Mouse (Mus musculus) brain, embryonic 18.5 days (tissue): ENCODE data around the gene Txnrd2.

Experiments used
- DNase-seq: peaks from one replicate; pipeline ENCODE4 v3.0.0-alpha.2; 2012; ENCODE audit warnings: low read depth, low spot score

The Txnrd2 gene

GRCm38 (mm10) chr16:18393595-18393994 lies 32.6 kb upstream of the Txnrd2 start:
- no peak for DNase-seq

DNA sequence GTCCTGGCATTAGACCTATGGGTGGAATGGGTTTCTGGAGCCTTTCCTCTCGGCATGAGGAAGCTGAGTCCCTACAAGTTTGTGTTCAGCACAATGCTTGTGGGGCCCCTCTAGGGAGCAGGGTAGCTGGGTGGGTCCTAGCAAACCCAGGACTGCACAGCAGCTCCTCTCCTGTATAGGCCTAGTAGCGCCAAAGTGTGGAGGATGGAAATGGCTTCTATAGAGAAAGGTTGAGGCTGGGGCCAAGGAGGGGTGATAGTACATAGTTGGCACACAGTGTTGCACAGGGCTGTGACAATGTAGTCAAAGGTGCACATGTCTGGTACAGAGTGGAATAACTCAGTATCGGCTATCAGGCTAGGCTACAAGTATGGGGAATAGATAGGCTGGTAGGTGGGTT lies 32.1 kb upstream of the Txnrd2 start:
- no peak for DNase-seq

DNA sequence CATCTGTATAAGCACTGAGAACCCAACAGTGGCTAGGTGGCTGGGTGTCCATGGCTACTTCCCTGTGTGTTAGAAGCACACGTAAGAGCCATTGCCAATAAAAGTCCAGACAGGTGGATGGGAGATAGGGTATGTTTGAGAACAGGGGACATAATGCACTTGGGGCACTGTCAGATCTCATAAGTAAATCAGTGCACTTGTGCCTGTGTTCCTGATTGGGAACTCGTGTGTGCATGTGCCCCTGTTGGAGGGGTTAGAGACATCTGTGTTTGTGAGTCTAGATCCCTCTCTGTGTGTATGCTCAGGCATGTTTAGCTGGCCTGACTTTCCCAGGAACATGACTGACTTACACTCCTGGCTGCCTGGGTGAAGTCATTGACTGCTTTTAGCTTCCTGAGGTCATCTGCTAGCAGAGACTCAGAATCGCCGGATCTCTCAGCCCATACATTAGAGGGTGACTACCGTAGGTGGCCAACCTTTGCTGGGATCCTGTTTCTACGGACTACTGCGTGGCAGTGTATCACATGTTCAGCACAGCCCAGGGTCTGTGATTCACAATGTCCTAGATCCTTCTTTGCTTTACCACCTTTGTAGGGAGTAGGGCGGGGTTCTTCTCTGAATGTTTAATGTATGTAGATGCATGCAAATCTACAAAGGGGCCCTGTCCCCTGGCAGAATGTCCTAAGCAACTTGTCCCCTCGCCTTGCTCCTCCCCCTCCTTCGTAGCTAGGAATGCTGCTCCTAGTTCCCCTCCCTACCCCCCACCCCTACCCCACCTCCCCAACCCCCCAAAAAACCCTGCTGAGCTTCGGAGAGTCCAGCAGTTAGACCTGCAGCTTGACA lies 31.2 kb upstream of the Txnrd2 start:
- no peak for DNase-seq

GRCm38 (mm10) chr16:18395620-18396036 lies 30.6 kb upstream of the Txnrd2 start:
- no peak for DNase-seq

- DNase-seq: no peak
Observed at GRCm38 (mm10) chr16:18396201-18396600, 30.0 kb upstream of the Txnrd2 start.

DNA sequence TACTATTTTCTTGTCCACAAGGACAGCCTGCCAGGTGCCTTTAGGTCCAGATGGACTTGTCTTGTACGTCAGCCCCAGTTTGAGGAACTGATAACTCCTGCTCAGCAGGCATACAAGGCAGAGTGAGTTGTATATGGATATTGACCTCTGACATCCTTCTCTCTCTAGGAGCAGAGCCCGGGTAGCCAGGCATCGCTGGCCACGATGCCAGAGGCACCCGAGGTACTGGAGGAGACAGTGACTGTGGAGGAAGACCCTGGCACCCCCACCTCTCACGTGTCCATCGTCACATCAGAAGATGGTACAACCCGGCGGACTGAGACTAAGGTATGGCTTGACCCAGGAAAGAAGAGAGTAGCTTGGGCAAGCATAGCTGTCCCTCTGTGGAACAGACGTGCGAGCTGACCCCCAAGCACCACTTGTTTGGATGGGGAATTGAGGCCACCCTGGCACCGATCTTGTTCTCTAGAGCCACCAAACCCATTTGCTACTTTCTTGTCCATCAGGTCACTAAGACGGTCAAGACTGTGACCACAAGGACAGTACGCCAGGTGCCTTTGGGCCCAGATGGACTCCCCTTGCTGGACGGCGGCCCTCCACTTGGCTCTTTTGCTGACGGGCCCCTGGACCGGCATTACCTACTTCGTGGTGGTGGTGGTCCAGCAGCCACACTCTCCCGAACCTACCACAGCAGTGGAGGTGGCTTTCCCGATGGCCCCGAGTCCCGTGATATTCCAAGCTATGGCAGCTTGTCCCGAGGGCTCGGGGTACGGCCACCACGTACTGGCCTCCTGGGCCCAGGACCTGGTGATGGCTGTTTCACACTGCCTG lies 29.2 kb upstream of the Txnrd2 start:
- DNase-seq: no peak

DNA sequence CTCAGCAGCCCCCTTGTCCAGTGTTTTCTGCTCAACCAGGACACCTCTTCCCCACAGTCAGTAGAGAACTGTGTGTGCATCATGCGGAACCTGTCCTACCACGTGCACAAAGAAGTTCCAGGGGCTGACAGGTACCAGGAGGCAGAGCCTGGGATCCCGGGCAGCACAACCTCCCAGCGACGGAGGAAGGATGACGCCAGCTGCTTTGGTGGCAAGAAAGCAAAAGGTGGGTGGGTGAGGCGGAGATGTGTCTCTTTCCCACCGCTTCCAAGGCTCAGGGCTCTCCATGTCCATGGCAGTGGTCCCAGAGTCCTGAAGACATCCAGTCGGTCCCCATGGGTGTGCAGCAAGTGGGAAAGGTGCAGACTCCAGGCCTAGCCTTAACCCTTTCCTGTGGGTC lies 26.2 kb upstream of the Txnrd2 start:
- DNase-seq: no peak

DNA sequence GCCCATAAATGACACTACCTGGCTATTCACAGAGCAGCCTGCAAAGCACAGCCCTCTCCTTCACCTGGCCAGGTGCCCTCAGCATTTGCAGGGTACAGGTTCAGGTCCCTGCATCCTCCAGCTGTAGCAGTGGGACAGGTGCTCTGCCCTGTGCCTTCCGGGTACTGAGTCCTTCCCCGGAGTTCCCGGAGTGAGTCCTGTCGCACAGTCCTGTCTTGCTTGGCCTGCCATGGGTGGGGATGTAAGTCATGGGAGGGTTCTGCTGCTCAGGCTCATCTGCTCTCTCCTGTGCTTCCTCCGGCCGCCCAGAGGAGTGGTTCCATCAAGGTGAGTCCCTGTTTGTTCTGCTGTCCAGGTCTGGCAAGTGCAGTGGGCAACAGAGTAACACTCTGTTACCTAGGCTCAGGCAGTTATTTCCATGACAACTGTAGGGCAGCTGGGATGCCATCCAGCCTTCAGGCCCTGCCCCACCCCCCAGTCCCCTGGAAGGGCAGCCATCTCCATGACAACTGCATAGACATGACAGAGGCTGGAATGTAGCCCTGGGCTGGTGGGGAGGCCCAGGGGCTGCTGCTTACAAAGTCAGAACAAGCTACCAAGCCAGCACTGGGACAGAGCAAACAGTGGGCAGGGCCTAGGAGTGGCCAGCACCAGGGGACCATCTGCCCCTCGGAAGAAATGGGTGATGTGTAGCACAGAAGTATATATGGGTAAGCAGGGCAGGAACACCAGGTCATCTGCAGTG lies 25.5 kb upstream of the Txnrd2 start:
- DNase-seq: no peak

- no peak for DNase-seq
Observed at GRCm38 (mm10) chr16:18403285-18403684, 22.9 kb upstream of the Txnrd2 start.

- no peak for DNase-seq
Observed at GRCm38 (mm10) chr16:18405091-18405854, 20.9 kb upstream of the Txnrd2 start.

DNA sequence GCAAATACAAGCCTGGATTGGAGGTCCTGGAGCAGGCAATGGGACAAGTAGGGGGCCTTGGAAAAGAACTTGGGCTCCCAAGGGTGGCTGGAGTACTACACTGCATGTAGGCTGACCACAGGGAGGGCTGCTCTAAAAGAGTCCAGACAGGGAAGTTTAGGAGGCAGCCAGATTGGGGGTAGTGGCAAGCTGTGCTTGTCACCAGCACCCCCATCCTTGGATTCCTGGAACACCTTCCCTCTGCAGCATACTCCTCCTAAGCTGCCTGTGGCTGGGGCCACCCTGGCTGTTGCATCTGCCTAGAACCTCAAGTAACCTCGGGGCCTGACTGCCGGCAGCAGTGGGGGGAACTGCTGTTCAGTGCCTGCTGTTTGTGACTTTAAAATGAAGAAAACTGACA lies 20.3 kb upstream of the Txnrd2 start:
- DNase-seq: no peak

DNA sequence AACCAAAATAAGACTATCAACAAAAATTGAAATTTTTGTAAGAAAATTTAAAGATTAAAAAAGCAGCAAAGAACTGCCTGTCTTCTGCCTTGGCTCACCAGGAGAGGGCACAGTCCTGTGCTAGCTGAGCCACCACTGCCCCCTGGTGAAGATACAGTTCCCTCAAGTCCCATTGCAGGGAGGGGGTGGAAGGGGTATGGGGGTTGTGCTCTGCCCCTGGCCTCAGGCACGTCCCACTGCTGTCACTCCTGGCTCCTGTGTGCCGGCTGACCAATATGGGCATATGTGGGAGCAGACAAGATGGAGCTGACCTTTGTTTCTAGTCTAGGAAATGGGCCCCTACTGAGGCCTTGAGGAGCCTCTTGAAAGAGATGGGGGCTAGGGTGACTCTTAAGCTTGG lies 19.9 kb upstream of the Txnrd2 start:
- no peak for DNase-seq

- DNase-seq: no peak
Observed at GRCm38 (mm10) chr16:18407912-18408311, 18.3 kb upstream of the Txnrd2 start.

DNA sequence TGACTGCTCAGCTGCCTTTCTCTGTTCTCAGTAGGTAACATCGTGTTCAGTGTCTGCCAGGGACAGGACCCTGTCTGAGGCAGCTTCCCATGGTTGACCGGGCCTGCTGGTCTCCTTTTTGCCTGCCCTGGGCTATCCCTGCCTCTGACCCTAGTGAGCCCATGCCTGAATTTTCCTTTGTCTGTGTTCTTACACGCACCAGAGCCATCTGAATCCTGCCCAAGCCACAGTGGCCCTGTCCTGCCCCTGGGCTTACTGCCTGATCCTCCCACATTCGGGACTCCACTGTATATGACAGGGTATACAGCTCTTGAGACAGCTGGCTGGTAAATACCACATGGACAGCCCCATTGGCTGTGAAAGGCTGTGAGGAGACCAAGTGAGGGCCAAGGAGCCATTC lies 16.4 kb upstream of the Txnrd2 start:
- DNase-seq: no peak

DNA sequence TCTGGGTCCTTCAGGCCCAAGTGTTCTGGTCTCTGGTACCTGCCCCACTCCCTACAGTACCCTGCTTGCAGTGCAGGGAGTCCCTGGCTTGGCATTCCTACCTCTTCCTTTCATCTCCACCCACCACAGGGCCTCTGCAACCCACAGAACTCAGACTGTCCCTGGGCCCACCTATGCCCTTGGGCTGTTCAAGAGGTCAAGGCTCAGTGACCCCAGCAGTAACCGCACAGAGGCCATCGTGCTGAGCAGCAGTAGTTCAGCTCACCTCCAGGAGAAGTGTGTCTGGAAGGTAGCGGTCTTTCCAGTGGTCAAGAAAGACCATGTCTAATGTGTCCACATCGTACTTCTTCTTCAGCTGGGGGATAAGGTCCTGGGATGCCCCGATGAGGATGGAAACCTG lies 15.8 kb upstream of the Txnrd2 start:
- DNase-seq: no peak

DNA sequence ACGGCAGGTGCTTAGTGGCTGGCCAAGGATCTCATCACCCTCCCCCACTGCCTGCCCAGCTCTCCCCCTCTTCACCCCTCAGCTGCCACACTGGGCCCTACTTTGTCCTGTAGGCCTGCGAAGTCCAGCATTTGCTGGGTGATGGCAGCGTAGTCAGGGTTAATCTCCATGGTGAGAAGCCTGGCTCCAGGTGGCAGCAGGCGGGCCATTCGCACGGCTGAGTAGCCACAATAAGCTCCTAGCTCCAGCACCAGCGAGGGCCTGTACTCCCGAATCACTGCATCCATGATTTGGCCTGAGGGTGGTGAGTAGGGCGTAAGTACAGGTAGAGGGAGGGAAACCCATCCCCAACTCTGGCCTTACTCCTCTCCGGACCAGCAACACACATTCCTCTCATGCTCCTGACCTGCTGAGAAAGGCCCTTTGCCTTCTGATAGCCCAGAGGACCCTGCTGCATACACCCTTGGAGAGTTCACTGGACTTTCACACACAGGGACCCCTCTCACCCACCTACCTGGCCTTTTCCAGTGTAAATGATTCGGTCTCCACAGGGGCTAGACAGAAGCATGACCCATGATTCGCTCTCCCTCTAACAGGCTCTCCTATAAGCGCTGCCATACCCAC lies 15.0 kb upstream of the Txnrd2 start:
- DNase-seq: no peak

DNA sequence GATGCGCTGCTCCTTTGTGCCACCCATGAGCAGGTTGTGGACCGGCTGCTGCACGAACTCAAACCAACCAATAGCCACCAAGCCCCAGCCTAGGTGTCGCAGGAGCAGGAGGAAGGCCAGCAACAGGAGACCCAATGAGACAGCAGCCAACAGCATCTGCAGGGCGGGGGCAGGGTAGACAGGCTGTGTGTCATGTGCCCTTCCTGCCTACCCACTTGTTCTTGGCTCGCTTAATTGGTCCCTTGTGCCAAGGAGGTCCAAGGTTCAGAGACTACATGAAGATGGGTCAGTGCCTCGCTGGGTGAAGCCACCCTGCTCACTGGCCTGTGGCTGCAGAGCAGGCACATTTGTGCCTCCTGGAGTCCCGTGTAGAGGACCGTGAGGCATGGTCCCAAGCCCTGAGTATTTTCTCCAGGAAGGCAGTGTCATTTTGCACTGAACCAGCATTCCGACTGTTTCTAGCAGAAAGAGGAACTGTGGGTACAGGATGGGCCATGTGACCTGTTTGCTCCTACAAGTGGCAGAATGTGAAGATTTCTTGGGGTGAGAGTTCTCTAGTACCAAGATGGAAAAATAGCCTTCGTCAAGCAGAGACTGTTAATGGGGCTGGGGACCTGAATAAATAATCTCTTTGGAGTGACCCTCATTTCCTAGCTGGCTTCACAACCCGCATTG lies 14.2 kb upstream of the Txnrd2 start:
- no peak for DNase-seq

- no peak for DNase-seq
Observed at GRCm38 (mm10) chr16:18413032-18413816, 13.0 kb upstream of the Txnrd2 start.

- no peak for DNase-seq
Observed at GRCm38 (mm10) chr16:18416094-18416761, 10.0 kb upstream of the Txnrd2 start.
